Mouse (Mus musculus): Measurements from ENCODE around the gene Tnni1. TPM values are rescaled to one million over a fixed set of nuclear protein-coding genes. Genes with fewer than 3 reads are reported as not detected.

Tnni1 gene
- 1.9 and 3.2 TPM in 2 replicates for polyA plus RNA-seq (2014; fragmentation: Nextera tagmentation; extraction: Ambion mirVana)

DNA sequence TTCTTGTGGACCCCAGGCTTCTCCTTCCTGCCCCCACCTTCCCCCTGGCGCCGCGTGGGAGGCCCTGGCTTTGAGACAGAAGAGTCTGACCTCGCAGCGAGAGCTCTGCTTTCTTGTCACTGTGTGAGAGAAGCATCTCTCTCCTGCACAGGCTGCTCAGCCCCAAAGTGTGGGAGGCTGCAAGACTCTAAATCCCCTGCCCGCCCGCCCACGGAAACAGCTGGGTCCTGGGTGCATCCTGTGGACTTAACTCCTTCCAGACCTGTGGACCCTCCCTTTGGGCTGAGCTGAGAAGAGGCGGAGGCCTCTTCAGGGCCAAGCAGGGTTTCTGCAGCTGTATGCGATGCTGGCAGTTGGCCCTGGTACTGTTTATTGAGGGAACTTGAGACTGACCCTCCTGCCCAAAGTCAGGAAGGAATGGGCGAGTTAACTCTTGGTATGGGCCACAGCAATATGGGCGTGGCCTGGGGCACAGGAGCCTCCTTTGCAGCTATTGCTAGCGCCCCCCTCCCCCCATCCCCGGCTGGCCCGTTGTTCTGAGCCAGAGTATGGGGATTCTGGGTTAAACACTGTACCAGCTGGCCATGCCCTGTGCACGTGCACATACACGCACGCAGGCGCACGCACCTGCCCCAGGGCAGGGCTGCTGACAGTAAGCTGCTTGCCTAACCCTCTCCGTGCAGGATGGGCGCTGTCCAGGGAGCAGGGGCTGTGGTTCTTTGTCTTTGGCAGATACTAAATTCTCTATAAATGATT lies at the start of gene Tnni1:
Gene Tnni1, plus strand, starts transcription at position 655 of the 756 bp plus-strand sequence.
- no peak within 1 kb of the TSS for H3K4me3 ChIP-seq (ENCODE audit: low read depth, low read length)
- no peaks in the 10 kb centered on the region for H3K9me3 ChIP-seq (ENCODE audit: control insufficient read depth, low read depth, low read length)
- peaks cover 20% of the 10 kb centered on the region for H3K4me1 ChIP-seq (ENCODE audit: control insufficient read depth, insufficient read depth, low read length)
- H3K4me2 ChIP-seq (replicated peaks; ENCODE audit: low read depth, low read length), result peak within 1 kb of the TSS; percentile 22; the same call in 1 of the 2 replicates
- WGBS, result 15% methylated on average over 22 of the region's 22 CpGs
- no peak within 1 kb of the TSS for H3K9ac ChIP-seq (replicated peaks; ENCODE audit: low read depth, low read length)
- H3K36me3 ChIP-seq (ENCODE audit: control insufficient read depth, insufficient read depth, low read length), result no peaks in the 10 kb centered on the region
- no peaks in the 10 kb centered on the region for H3K27me3 ChIP-seq (ENCODE audit: control insufficient read depth, insufficient read depth, low read length)
- ATAC-seq (ENCODE audit: insufficient number of reproducible peaks, insufficient read depth, low FRiP score, low read depth), result peak; percentile 76; the same call in 1 of the 2 replicates
- peak within 1 kb of the TSS; percentile 71 for H3K27ac ChIP-seq (ENCODE audit: low read length)

DNA sequence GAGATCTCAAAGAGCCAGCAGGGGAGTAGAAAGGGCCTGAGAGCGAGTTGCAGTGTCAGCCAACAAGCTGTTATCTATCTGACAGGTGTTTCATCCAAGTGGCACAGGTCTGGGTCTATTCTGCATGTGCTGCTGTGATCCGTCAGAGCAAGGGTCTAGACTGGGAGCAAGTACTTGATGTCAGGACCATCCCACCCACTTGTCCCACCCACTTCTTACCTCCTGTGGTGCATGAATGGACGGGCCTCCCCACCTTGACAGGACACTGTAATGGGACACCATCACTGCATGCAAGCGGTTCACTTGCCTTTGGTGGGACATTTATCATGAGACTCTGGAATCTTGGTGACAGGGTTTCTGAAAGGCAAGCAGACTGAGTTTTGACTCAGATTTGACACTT lies 49.4 kb upstream of the Tnni1 start:
- H3K27ac ChIP-seq (ENCODE audit: low read length), result peak overlapping the region; percentile 96
- H3K9ac ChIP-seq (replicated peaks; ENCODE audit: low read depth, low read length), result peak overlapping the region; percentile 77; the same call in 1 of the 2 replicates
- no peaks in the 10 kb centered on the region for H3K9me3 ChIP-seq (ENCODE audit: control insufficient read depth, low read depth, low read length)
- ATAC-seq (ENCODE audit: insufficient number of reproducible peaks, insufficient read depth, low FRiP score, low read depth), result no peak
- no peaks in the 10 kb centered on the region for H3K36me3 ChIP-seq (ENCODE audit: control insufficient read depth, insufficient read depth, low read length)
- 14% methylated on average over 4 of the region's 4 CpGs for WGBS
- H3K4me1 ChIP-seq (ENCODE audit: control insufficient read depth, insufficient read depth, low read length), result peaks cover 50% of the 10 kb centered on the region
- peak overlapping the region; percentile 80 for H3K4me2 ChIP-seq (replicated peaks; ENCODE audit: low read depth, low read length)
- no peaks in the 10 kb centered on the region for H3K27me3 ChIP-seq (ENCODE audit: control insufficient read depth, insufficient read depth, low read length)
- peak overlapping the region; percentile 67 for H3K4me3 ChIP-seq (ENCODE audit: low read depth, low read length)

GRCm38 (mm10) chr1:135730296-135730695 lies 48.9 kb upstream of the Tnni1 start:
- 35% methylated on average over 3 of the region's 3 CpGs for WGBS

GRCm38 (mm10) chr1:135731393-135731792 lies 47.8 kb upstream of the Tnni1 start:
- H3K9ac ChIP-seq (replicated peaks; ENCODE audit: low read depth, low read length), result peak overlapping the region; percentile 18; the same call in 1 of the 2 replicates
- H3K27ac ChIP-seq (ENCODE audit: low read length), result peak overlapping the region; percentile 96

More at GRCm38 (mm10) chr1:135730296-135730695, 48.9 kb upstream of the Tnni1 start:
- H3K27ac ChIP-seq (ENCODE audit: low read length), result peak overlapping the region; percentile 96
- peak overlapping the region; percentile 67 for H3K4me3 ChIP-seq (ENCODE audit: low read depth, low read length)
- H3K4me2 ChIP-seq (replicated peaks; ENCODE audit: low read depth, low read length), result peak overlapping the region; percentile 80
- H3K9ac ChIP-seq (replicated peaks; ENCODE audit: low read depth, low read length), result peak overlapping the region; percentile 77
- no peaks in the 10 kb centered on the region for H3K27me3 ChIP-seq (ENCODE audit: control insufficient read depth, insufficient read depth, low read length)
- H3K9me3 ChIP-seq (ENCODE audit: control insufficient read depth, low read depth, low read length), result no peaks in the 10 kb centered on the region
- H3K4me1 ChIP-seq (ENCODE audit: control insufficient read depth, insufficient read depth, low read length), result peaks cover 54% of the 10 kb centered on the region
- no peaks in the 10 kb centered on the region for H3K36me3 ChIP-seq (ENCODE audit: control insufficient read depth, insufficient read depth, low read length)
- no peak for ATAC-seq (ENCODE audit: insufficient number of reproducible peaks, insufficient read depth, low FRiP score, low read depth)

DNA sequence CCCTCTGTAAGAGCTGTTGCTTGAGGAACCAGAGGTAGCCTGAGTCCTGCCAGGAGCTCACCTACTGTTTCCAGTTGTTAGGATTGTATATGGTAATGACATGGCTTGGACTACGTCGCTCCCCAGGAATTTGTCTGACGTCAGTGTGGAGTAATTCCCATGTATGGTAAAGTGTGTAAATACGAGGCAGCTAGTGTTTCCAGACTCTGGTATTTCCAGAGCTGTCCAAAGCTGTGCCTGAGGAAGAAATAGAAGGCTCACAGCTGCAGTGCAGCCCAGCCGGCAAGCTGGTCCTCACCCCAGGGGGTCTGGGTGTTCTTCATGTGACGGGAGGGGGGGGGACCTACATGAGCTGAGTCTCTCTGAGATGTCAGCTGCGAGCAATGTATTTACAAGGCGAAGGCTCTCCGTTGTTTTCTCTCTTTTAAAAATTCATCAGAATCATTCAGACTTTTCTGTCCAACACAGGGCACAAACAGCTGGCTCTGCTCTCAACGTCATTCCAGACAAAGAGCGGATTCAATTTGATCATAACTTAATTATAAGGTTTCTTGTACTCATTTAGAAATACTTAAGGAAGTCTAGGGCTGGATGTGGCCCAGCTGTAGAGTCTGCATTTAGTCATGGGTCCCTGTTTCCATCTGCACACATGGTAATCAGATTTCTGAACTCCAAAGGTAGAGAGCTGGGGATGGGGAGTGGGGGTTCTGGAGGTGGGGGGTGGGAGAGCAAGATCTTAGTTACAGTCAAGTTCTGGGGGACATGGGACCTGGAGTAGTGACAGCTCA lies 47.1 kb upstream of the Tnni1 start:
- Histone ChIP-seq H3K4me3 (ENCODE audit: low read depth, low read length) (no peak overlapping the region), H3K9ac (replicated peaks; ENCODE audit: low read depth, low read length) (peak overlapping the region; percentile 18; the same call in 1 of the 2 replicates), H3K4me2 (replicated peaks; ENCODE audit: low read depth, low read length) (peak overlapping the region; percentile 80), H3K27ac (ENCODE audit: low read length) (peak overlapping the region; percentile 96), H3K4me1 (ENCODE audit: control insufficient read depth, insufficient read depth, low read length) (peaks cover 58% of the 10 kb centered on the region), H3K9me3 (ENCODE audit: control insufficient read depth, low read depth, low read length) (no peaks in the 10 kb centered on the region), H3K36me3 (ENCODE audit: control insufficient read depth, insufficient read depth, low read length) (peaks cover 4% of the 10 kb centered on the region; the same call in 1 of the 2 replicates), H3K27me3 (ENCODE audit: control insufficient read depth, insufficient read depth, low read length) (no peaks in the 10 kb centered on the region)
- peak; percentile 82 for ATAC-seq (ENCODE audit: insufficient number of reproducible peaks, insufficient read depth, low FRiP score, low read depth)
- WGBS, result 13% methylated on average over 11 of the region's 11 CpGs

More at GRCm38 (mm10) chr1:135731393-135731792, 47.8 kb upstream of the Tnni1 start:
- H3K4me3 ChIP-seq (ENCODE audit: low read depth, low read length), result peak overlapping the region; percentile 67; the same call in 1 of the 2 replicates
- peaks cover 58% of the 10 kb centered on the region for H3K4me1 ChIP-seq (ENCODE audit: control insufficient read depth, insufficient read depth, low read length)
- no peak for ATAC-seq (ENCODE audit: insufficient number of reproducible peaks, insufficient read depth, low FRiP score, low read depth)
- H3K9me3 ChIP-seq (ENCODE audit: control insufficient read depth, low read depth, low read length), result no peaks in the 10 kb centered on the region
- peak overlapping the region; percentile 80 for H3K4me2 ChIP-seq (replicated peaks; ENCODE audit: low read depth, low read length)
- H3K27me3 ChIP-seq (ENCODE audit: control insufficient read depth, insufficient read depth, low read length), result no peaks in the 10 kb centered on the region
- 35% methylated on average over 7 of the region's 7 CpGs for WGBS
- H3K36me3 ChIP-seq (ENCODE audit: control insufficient read depth, insufficient read depth, low read length), result no peaks in the 10 kb centered on the region

- Histone ChIP-seq H3K4me2 (replicated peaks; ENCODE audit: low read depth, low read length) (0 out of 2 replicates have a peak overlapping the region, but pooled peaks have one; percentile 10), H3K4me1 (ENCODE audit: control insufficient read depth, insufficient read depth, low read length) (peaks cover 65% of the 10 kb centered on the region), H3K27me3 (ENCODE audit: control insufficient read depth, insufficient read depth, low read length) (no peaks in the 10 kb centered on the region), H3K9me3 (ENCODE audit: control insufficient read depth, low read depth, low read length) (no peaks in the 10 kb centered on the region), H3K27ac (ENCODE audit: low read length) (peak overlapping the region; percentile 96), H3K4me3 (ENCODE audit: low read depth, low read length) (no peak overlapping the region), H3K9ac (replicated peaks; ENCODE audit: low read depth, low read length) (no peak overlapping the region; the same call in 1 of the 2 replicates), H3K36me3 (ENCODE audit: control insufficient read depth, insufficient read depth, low read length) (peaks cover 4% of the 10 kb centered on the region; the same call in 1 of the 2 replicates)
- WGBS, result 23% methylated on average over 5 of the region's 7 CpGs
- peak; percentile 12; the same call in 1 of the 2 replicates for ATAC-seq (ENCODE audit: insufficient number of reproducible peaks, insufficient read depth, low FRiP score, low read depth)
Observed at GRCm38 (mm10) chr1:135734225-135734937, 44.9 kb upstream of the Tnni1 start.

DNA sequence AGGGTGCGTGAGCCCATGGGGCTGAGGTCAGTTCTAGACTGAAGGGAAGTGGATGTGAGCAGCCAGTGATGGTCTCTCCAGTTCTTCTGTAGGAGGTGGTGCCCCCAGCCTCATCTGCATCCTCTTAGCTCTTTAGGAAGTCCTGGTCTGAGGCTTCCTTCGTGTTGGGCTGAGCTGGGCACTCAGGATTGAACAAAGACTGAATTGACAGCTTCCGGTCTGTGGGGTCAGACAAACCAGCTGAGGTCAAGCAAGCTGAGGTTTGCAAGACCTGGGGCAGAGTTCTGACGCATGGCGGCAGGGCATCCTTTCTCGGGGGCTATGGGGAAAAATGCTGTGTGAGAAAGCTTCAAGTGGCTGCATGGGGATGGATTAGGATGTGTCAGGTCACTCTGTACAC lies 43.8 kb upstream of the Tnni1 start:
- WGBS, result 40% methylated on average over 6 of the region's 6 CpGs
- Histone ChIP-seq H3K4me2 (replicated peaks; ENCODE audit: low read depth, low read length) (no peak overlapping the region), H3K36me3 (ENCODE audit: control insufficient read depth, insufficient read depth, low read length) (peaks cover 4% of the 10 kb centered on the region; the same call in 1 of the 2 replicates), H3K9ac (replicated peaks; ENCODE audit: low read depth, low read length) (no peak overlapping the region), H3K4me1 (ENCODE audit: control insufficient read depth, insufficient read depth, low read length) (peaks cover 64% of the 10 kb centered on the region), H3K9me3 (ENCODE audit: control insufficient read depth, low read depth, low read length) (no peaks in the 10 kb centered on the region), H3K27ac (ENCODE audit: low read length) (peak overlapping the region; percentile 96; the same call in 1 of the 2 replicates), H3K4me3 (ENCODE audit: low read depth, low read length) (no peak overlapping the region), H3K27me3 (ENCODE audit: control insufficient read depth, insufficient read depth, low read length) (no peaks in the 10 kb centered on the region)
- ATAC-seq (ENCODE audit: insufficient number of reproducible peaks, insufficient read depth, low FRiP score, low read depth), result no peak
